Mouse (Mus musculus) subcutaneous adipose tissue, adult 2 months (tissue): ENCODE results near the gene Tst. TPM values are rescaled to one million over a fixed set of nuclear protein-coding genes. Genes with fewer than 3 reads are reported as not detected.

ENCODE experiments used
- polyA plus RNA-seq: library from polyadenylated mRNA; depleted of rRNA; stranded (reverse); fragments of >200 nt; gene quantifications from 2 replicates; pipeline ENCODE4 v1.2.3, GENCODE M21; 2012; ENCODE audit warnings: low replicate concordance; rRNA removed

Tst gene
- 43.8 and 76.3 TPM in 2 replicates for polyA plus RNA-seq

GRCm38 (mm10) chr15:78405517-78406211, at the start of gene Tst:
TSS of gene Tst (minus strand) at chr15:78405907.

GRCm38 (mm10) chr15:78428391-78429138, 22.9 kb upstream of the Tst start, which contains the start of gene Kctd17:
TSS of gene Kctd17 (plus strand) at chr15:78428564.

GRCm38 (mm10) chr15:78406293-78406934, 707 bp upstream of the Tst start, which contains the start of gene Mpst:
TSS of gene Mpst (plus strand) at chr15:78406416.

GRCm38 (mm10) chr15:78395478-78395962, 10.2 kb downstream of the Tst start, which contains the start of gene Tex33:
TSS of gene Tex33 (minus strand) at chr15:78395912.

Other genes with a start within 250 kb of the Tst start
- gene Ift27, start 231.8 kb downstream of the Tst start, polyA plus RNA-seq: 41.5 and 65.2 TPM in 2 replicates
- gene Pvalb, start 199.5 kb downstream of the Tst start, polyA plus RNA-seq: 0.13 TPM in 1 of 2 replicates, not detected in the other
- gene Ncf4, start 161.1 kb downstream of the Tst start, polyA plus RNA-seq: 9.3 and 10.4 TPM in 2 replicates
- 12.3 and 14.8 TPM in 2 replicates for gene Csf2rb2, start 100.2 kb downstream of the Tst start, polyA plus RNA-seq
- 26.1 and 46.1 TPM in 2 replicates for gene Csf2rb, start 80.2 kb downstream of the Tst start, polyA plus RNA-seq
- not detected in 2 replicates for gene Tex33, start 10.0 kb downstream of the Tst start, polyA plus RNA-seq
- gene Mpst, start 509 bp upstream of the Tst start, polyA plus RNA-seq: 126 and 164 TPM in 2 replicates
- 294 and 304 TPM in 2 replicates for gene Kctd17, start 22.7 kb upstream of the Tst start, polyA plus RNA-seq
- gene Tmprss6, start 62.7 kb upstream of the Tst start, polyA plus RNA-seq: 1.2 and 3.9 TPM in 2 replicates
- gene Il2rb, start 89.4 kb upstream of the Tst start, polyA plus RNA-seq: 4.6 and 26.4 TPM in 2 replicates
- 46.2 and 80.3 TPM in 2 replicates for gene C1qtnf6, start 125.5 kb upstream of the Tst start, polyA plus RNA-seq
- 0.09 TPM in 1 of 2 replicates, not detected in the other for gene Sstr3, start 138.8 kb upstream of the Tst start, polyA plus RNA-seq
- gene Rac2, start 166.9 kb upstream of the Tst start, polyA plus RNA-seq: 28.5 and 94.6 TPM in 2 replicates
- gene Cyth4, start 191.1 kb upstream of the Tst start, polyA plus RNA-seq: 32.4 and 50.0 TPM in 2 replicates